Mouse (Mus musculus) CH12.LX (cell line): ENCODE data around the gene Ppil6.

Source experiments
- CHD2 ChIP-seq: IDR thresholded peaks from 2 replicates; pipeline ENCODE4 v1.6.1; 2011; ENCODE audit warnings: low read length, improper control_type of control experiment
- CTCF ChIP-seq, 2 experiments: IDR thresholded peaks in 1 of 2; conservative IDR thresholded peaks in 1 of 2; 2 replicates each; pipeline ENCODE4 v1.5.1; 2011 to 2012; ENCODE audit warnings: low read depth in 2 of 2, low read length in 2 of 2, improper control_type of control experiment in 1 of 2, inconsistent platforms in 1 of 2, mild to moderate bottlenecking in 1 of 2, moderate library complexity in 1 of 2
- ELF1 ChIP-seq: IDR thresholded peaks from 2 replicates; pipeline ENCODE4 v1.6.1; 2014; ENCODE audit warnings: low read depth, mild to moderate bottlenecking, inconsistent platforms, low read length, improper control_type of control experiment
- EP300 ChIP-seq: IDR thresholded peaks from 2 replicates; pipeline ENCODE4 v1.6.1; 2011; ENCODE audit warnings: low read length, improper control_type of control experiment
- MAZ ChIP-seq: IDR thresholded peaks from 2 replicates; pipeline ENCODE4 v1.6.1; 2012; ENCODE audit warnings: low read depth, mild to moderate bottlenecking, inconsistent platforms, low read length, improper control_type of control experiment, moderate library complexity
- SMC3 ChIP-seq: IDR thresholded peaks from 2 replicates; pipeline ENCODE4 v1.6.1; 2011; ENCODE audit warnings: low read depth, low read length, improper control_type of control experiment
- USF1 ChIP-seq: IDR thresholded peaks from 2 replicates; pipeline ENCODE4 v1.6.1; 2014; ENCODE audit warnings: low read depth, mild to moderate bottlenecking, inconsistent platforms, low read length, improper control_type of control experiment
- ZKSCAN1 ChIP-seq: IDR thresholded peaks from 2 replicates; pipeline ENCODE4 v1.6.1; 2012; ENCODE audit warnings: low read depth, inconsistent platforms, low read length, improper control_type of control experiment, borderline replicate concordance

DNA sequence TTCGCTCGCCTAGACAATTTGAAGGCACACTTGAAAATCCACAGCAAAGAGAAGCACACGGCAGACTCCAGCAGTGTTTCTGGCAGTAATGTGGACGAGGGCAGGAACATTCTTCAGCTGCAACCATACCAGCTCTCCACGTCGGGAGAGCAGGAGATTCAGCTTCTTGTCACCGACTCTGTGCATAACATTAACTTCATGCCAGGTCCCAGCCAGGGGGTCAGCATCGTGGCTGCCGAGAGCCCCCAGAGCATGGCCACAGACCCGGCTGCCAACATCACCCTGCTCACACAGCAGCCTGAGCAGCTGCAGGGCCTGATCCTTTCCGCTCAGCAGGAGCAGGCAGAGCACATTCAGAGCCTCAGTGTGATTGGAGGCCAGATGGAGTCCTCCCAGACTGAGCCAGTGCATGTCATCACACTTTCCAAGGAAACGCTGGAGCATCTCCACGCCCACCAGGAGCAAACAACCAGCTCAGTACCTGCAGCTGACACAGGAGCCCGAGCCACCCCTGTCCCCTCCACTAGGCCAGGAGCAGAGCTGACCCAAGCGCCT lies 25.8 kb upstream of the Ppil6 start:
- TF ChIP-seq CTCF (conservative IDR thresholded peaks at IDR 0.05 in 1 of 2, IDR thresholded peaks at IDR 0.05 in 1 of 2; ENCODE audit: low read depth in 2 of 2, low read length in 2 of 2) (no peak), EP300 (no peak), SMC3 (no peak), ELF1 (no peak), MAZ (no peak), CHD2 (no peak), USF1 (no peak), ZKSCAN1 (no peak)
